Mouse (Mus musculus): ENCODE measurements around the gene Xpo4.

The Xpo4 gene

DNA sequence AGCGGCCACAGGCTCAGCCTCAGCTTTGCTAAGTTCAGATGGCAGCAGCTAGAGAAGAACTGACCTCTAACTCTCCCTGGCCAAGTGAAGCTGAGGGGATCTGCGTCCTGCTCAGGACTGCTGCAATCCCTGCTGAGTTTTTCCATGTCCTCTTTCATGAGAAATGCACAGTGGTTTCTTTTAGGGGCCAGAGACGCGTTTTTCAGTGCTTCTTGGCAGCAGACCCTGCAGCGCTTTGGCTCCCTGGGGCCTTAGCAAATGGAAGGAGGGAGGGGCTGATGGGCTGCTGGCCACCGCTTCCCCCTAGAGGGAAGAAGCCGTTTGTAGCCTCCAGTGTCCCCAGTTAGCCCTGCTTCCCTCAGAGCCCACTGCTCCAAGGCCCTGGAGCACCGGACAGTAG is 130.3 kb downstream of the Xpo4 start:
- peak in 1 of 2 experiments; percentile 22 for DNase-seq

GRCm38 (mm10) chr14:57534346-57534745 is 130.9 kb downstream of the Xpo4 start:
- no peak for DNase-seq

DNA sequence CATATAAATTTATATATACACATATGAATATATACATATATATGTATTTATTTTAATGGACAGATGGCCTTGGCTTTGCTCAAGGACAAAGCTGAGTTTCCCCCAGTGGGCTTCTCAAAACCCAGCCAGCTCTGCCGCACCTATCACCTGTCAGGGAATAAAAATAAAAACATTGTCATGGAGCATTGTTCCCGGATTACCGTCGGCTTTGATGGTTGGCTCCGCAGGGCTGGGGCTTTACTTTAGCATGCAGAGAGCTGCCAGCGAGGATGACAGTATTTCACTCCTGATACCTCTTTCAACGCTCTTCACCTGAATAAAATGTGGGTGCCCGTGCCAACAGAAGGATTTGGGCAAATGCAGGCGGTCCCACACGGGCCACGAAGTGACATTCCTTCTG is 131.4 kb downstream of the Xpo4 start:
- no peak for DNase-seq

GRCm38 (mm10) chr14:57533214-57533613 is 132.0 kb downstream of the Xpo4 start:
- peak; percentile 23 to 55 for DNase-seq

- no peak for DNase-seq
Measured at GRCm38 (mm10) chr14:57532577-57532976, 132.7 kb downstream of the Xpo4 start.

- DNase-seq, result no peak
Measured at GRCm38 (mm10) chr14:57529786-57530515, 135.3 kb downstream of the Xpo4 start.

DNA sequence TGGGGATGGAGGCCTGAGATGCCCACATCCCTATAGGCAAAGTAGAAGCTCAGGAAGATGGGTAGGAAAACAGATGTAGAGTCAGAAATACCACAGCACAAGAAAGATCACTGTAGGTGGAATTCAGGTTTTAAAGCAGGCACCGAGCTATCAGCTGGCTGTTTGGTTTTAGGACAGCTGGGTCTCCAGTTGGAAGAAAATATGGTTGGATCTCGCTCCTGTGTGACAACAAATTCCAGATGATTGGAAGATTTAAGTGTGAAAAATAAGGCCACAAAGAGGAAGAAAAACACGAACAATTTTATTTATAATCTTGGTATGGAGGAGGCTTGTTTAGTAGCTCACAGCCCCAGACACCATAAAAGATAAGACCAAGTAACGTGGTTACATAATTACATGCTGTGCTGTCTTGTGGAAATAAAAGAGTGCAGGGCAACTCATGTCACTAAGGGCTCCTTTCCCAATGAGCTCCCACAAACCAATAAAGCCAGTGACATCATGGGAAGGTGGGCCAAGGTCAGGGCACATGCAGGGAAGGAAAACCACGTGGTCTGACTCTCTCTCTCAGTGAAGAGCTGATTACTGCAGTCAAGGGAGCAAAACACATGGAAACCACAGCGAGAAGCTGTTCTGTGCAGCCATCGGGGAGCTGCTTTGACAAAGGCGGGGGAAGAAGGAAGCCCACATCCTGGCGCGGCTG is 136.0 kb downstream of the Xpo4 start:
- DNase-seq, result no peak

DNA sequence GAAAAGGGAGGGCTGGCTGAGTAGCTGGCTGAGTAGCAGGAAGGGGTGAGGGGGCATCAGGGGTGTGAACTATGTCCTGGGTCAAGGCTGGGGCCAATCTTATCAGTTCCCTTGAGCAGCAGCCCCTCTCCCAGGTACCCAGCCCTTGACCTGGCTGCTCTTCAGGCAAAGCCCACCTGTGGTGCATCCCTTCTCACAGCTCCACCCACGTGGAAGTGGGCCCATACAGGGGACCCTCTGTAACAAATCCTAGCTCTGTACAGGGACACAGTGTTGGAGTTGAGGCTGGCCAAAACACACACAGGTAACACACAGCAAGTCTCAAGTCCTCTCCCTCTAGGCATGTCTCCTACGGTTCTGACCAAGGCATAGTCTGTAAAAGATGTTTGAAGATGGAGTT is 137.6 kb downstream of the Xpo4 start:
- no peak for DNase-seq

Measured in kidney, adult 8-10 months (tissue).